Comparison of ENCODE assay signal across 8 mouse cellular contexts in genomic region chr17:24667416-24667815, GRCm38 (mm10). TPM values are rescaled to one million over a fixed set of nuclear protein-coding genes. Genes with fewer than 3 reads are reported as not detected.
DNase-seq lines count a peak whose midpoint lies in the region; ATAC-seq lines count a peak whose summit lies in the region.

No protein-coding gene starts in this region.

- H3K4me1 ChIP-seq in hindbrain, embryonic 11.5 days (replicated peaks; ENCODE audit: control insufficient read depth, insufficient read depth, low read length) = peaks cover 3% of the 10 kb centered on the region
- H3K4me1 ChIP-seq in hindbrain, embryonic 16.5 days (ENCODE audit: control insufficient read depth, insufficient read depth, low read depth, low read length) = peaks cover 26% of the 10 kb centered on the region
- H3K4me1 ChIP-seq in embryonic facial prominence, embryonic 14.5 days (ENCODE audit: control insufficient read depth, insufficient read depth, low read length) = peaks cover 21% of the 10 kb centered on the region

- no peaks in the 10 kb centered on the region for H3K36me3 ChIP-seq in hindbrain, embryonic 11.5 days (ENCODE audit: control insufficient read depth, insufficient read depth, low read length)
- H3K36me3 ChIP-seq in hindbrain, embryonic 16.5 days (ENCODE audit: control insufficient read depth, insufficient read depth, low read length) = no peaks in the 10 kb centered on the region
- no peaks in the 10 kb centered on the region for H3K36me3 ChIP-seq in embryonic facial prominence, embryonic 14.5 days (ENCODE audit: control insufficient read depth, insufficient read depth, low read length)

- no peak overlapping the region for H3K4me2 ChIP-seq in hindbrain, embryonic 11.5 days (replicated peaks; ENCODE audit: low read depth, low read length)
- H3K4me2 ChIP-seq in hindbrain, embryonic 16.5 days (ENCODE audit: low read length) = no peak overlapping the region
- H3K4me2 ChIP-seq in embryonic facial prominence, embryonic 14.5 days (ENCODE audit: low read depth, low read length) = no peak overlapping the region

- peak; percentile 57 for DNase-seq in hindbrain, embryonic 11.5 days (ENCODE audit: low spot score)
- peak; percentile 84 for DNase-seq in CD4-positive, CD25-positive, alpha-beta regulatory T cell, adult 2 months (ENCODE audit: low read depth, low spot score)
- DNase-seq in adrenal gland, postnatal 25 days = peak; percentile 45
- peak; percentile 77 for DNase-seq in embryonic facial prominence, embryonic 14.5 days (ENCODE audit: low spot score)
- DNase-seq in kidney, postnatal 4 days = peak; percentile 70 to 80
- peak; percentile 72 for DNase-seq in retina, postnatal 1 day
- DNase-seq in testis, postnatal 14 days (ENCODE audit: low spot score) = no peak

- no peaks in the 10 kb centered on the region for H3K27me3 ChIP-seq in hindbrain, embryonic 11.5 days (ENCODE audit: control insufficient read depth, insufficient read depth, low read length)
- no peaks in the 10 kb centered on the region for H3K27me3 ChIP-seq in hindbrain, embryonic 16.5 days (replicated peaks; ENCODE audit: control insufficient read depth, insufficient read depth, low read length)
- no peaks in the 10 kb centered on the region for H3K27me3 ChIP-seq in embryonic facial prominence, embryonic 14.5 days (replicated peaks; ENCODE audit: control insufficient read depth, insufficient read depth, low read length)

- no peak overlapping the region for H3K4me3 ChIP-seq in hindbrain, embryonic 11.5 days (ENCODE audit: low read depth, low read length)
- no peak overlapping the region for H3K4me3 ChIP-seq in hindbrain, embryonic 16.5 days (ENCODE audit: low read length)
- no peak overlapping the region for H3K4me3 ChIP-seq in embryonic facial prominence, embryonic 14.5 days (ENCODE audit: low read depth, low read length)

- no peaks in the 10 kb centered on the region for H3K9me3 ChIP-seq in hindbrain, embryonic 11.5 days (ENCODE audit: control insufficient read depth, low read length)
- H3K9me3 ChIP-seq in hindbrain, embryonic 16.5 days (ENCODE audit: control insufficient read depth, low read length) = no peaks in the 10 kb centered on the region
- H3K9me3 ChIP-seq in embryonic facial prominence, embryonic 14.5 days (ENCODE audit: control insufficient read depth, low read length) = no peaks in the 10 kb centered on the region

- H3K27ac ChIP-seq in hindbrain, embryonic 11.5 days (ENCODE audit: low read depth, low read length) = no peak overlapping the region
- no peak overlapping the region for H3K27ac ChIP-seq in hindbrain, embryonic 16.5 days (ENCODE audit: low read depth, low read length)
- no peak overlapping the region for H3K27ac ChIP-seq in embryonic facial prominence, embryonic 14.5 days (replicated peaks; ENCODE audit: low read depth, low read length)

- 41% methylated on average over 6 of the region's 6 CpGs for WGBS in hindbrain, embryonic 11.5 days
- 24% methylated on average over 6 of the region's 6 CpGs for WGBS in hindbrain, embryonic 16.5 days
- 35% methylated on average over 6 of the region's 6 CpGs for WGBS in embryonic facial prominence, embryonic 14.5 days

- ATAC-seq in hindbrain, embryonic 11.5 days (ENCODE audit: low FRiP score) = no peak
- no peak for ATAC-seq in hindbrain, embryonic 16.5 days
- ATAC-seq in embryonic facial prominence, embryonic 14.5 days (ENCODE audit: low read depth) = peak; percentile 20; the same call in 1 of the 2 replicates

- H3K9ac ChIP-seq in hindbrain, embryonic 11.5 days (ENCODE audit: low read depth, low read length) = no peak overlapping the region
- no peak overlapping the region for H3K9ac ChIP-seq in hindbrain, embryonic 16.5 days (ENCODE audit: low read depth, low read length)
- H3K9ac ChIP-seq in embryonic facial prominence, embryonic 14.5 days (ENCODE audit: low read depth, low read length) = no peak overlapping the region

RNA-seq across cellular contexts. Expression of gene Zfp598, which starts 2.1 kb away (rescaled TPM):
- 24.7 and 24.8 TPM in 2 replicates for polyA plus RNA-seq in hindbrain, embryonic 11.5 days (2014; fragmentation: Nextera tagmentation; extraction: Ambion mirVana)
- 10.8 and 18.7 TPM in 2 replicates for polyA plus RNA-seq in hindbrain, embryonic 16.5 days (2015; fragmentation: Nextera tagmentation; extraction: Ambion mirVana)
- 53.9 and 54.7 TPM in 2 replicates for total RNA-seq in adrenal gland, postnatal 25 days (2021)
- 23.7 and 25.2 TPM in 2 replicates for polyA plus RNA-seq in embryonic facial prominence, embryonic 14.5 days (2014; fragmentation: Nextera tagmentation; extraction: Ambion mirVana)

RNA-seq across cellular contexts. Expression of gene Npw, which starts 9.2 kb away (rescaled TPM):
- polyA plus RNA-seq in hindbrain, embryonic 11.5 days (2014; fragmentation: Nextera tagmentation; extraction: Ambion mirVana) = not detected in 2 replicates
- polyA plus RNA-seq in hindbrain, embryonic 16.5 days (2015; fragmentation: Nextera tagmentation; extraction: Ambion mirVana) = 0.54 and 0.75 TPM in 2 replicates
- total RNA-seq in adrenal gland, postnatal 25 days (2021) = not detected in 2 replicates
- 0.82 and 1.4 TPM in 2 replicates for polyA plus RNA-seq in embryonic facial prominence, embryonic 14.5 days (2014; fragmentation: Nextera tagmentation; extraction: Ambion mirVana)

RNA-seq across cellular contexts. Expression of gene Slc9a3r2, which starts 17.3 kb away (rescaled TPM):
- 36.0 and 36.3 TPM in 2 replicates for polyA plus RNA-seq in hindbrain, embryonic 11.5 days (2014; fragmentation: Nextera tagmentation; extraction: Ambion mirVana)
- 60.8 TPM in 2 replicates for polyA plus RNA-seq in hindbrain, embryonic 16.5 days (2015; fragmentation: Nextera tagmentation; extraction: Ambion mirVana)
- total RNA-seq in adrenal gland, postnatal 25 days (2021) = 53.4 and 63.5 TPM in 2 replicates
- 56.7 and 57.7 TPM in 2 replicates for polyA plus RNA-seq in embryonic facial prominence, embryonic 14.5 days (2014; fragmentation: Nextera tagmentation; extraction: Ambion mirVana)

RNA-seq across cellular contexts. Expression of gene Syngr3, which starts 22.3 kb away (rescaled TPM):
- 11.9 and 12.1 TPM in 2 replicates for polyA plus RNA-seq in hindbrain, embryonic 11.5 days (2014; fragmentation: Nextera tagmentation; extraction: Ambion mirVana)
- 272 and 319 TPM in 2 replicates for polyA plus RNA-seq in hindbrain, embryonic 16.5 days (2015; fragmentation: Nextera tagmentation; extraction: Ambion mirVana)
- 1.2 and 2.1 TPM in 2 replicates for total RNA-seq in adrenal gland, postnatal 25 days (2021)
- 7.7 and 8.2 TPM in 2 replicates for polyA plus RNA-seq in embryonic facial prominence, embryonic 14.5 days (2014; fragmentation: Nextera tagmentation; extraction: Ambion mirVana)

RNA-seq across cellular contexts. Expression of gene Gfer, which starts 28.5 kb away (rescaled TPM):
- 44.3 and 47.5 TPM in 2 replicates for polyA plus RNA-seq in hindbrain, embryonic 11.5 days (2014; fragmentation: Nextera tagmentation; extraction: Ambion mirVana)
- 35.4 and 37.3 TPM in 2 replicates for polyA plus RNA-seq in hindbrain, embryonic 16.5 days (2015; fragmentation: Nextera tagmentation; extraction: Ambion mirVana)
- total RNA-seq in adrenal gland, postnatal 25 days (2021) = 30.5 and 33.5 TPM in 2 replicates
- 40.8 and 41.9 TPM in 2 replicates for polyA plus RNA-seq in embryonic facial prominence, embryonic 14.5 days (2014; fragmentation: Nextera tagmentation; extraction: Ambion mirVana)
